Mouse (Mus musculus) liver, postnatal 0 days (tissue): Measurements from ENCODE around the gene Abcd3.

Source experiments
- CTCF ChIP-seq: sonication (generic); IDR thresholded peaks from 2 replicates; pipeline ENCODE4 v1.5.1; 2016; ENCODE audit warnings: antibody characterized with exemption, low read depth
- EP300 ChIP-seq: IDR thresholded peaks from 2 replicates; pipeline ENCODE4 v1.6.1; 2016; ENCODE audit warnings: antibody characterized with exemption, low read depth, mild to moderate bottlenecking

GRCm38 (mm10) chr3:121724553-121724952, 90.5 kb downstream of the Abcd3 start:
- TF ChIP-seq EP300 (no peak), CTCF (no peak)
